Mouse (Mus musculus) retina, embryonic 14.5 days (tissue): ENCODE measurements around the gene Nagk.
"Not testable (repeated sequence)": the region's sequence is repeated elsewhere in the genome, so short reads cannot be mapped to it uniquely, and the experiment has no call there.

Experiments used
- DNase-seq: peaks from one replicate; pipeline ENCODE4 v3.0.0-alpha.2; 2015; ENCODE audit warnings: low spot score

The Nagk gene

GRCm38 (mm10) chr6:83815801-83816200 lies 21.0 kb downstream of the Nagk start:
- DNase-seq = no peak

- DNase-seq = no peak
Observed at GRCm38 (mm10) chr6:83818996-83819395, 24.2 kb downstream of the Nagk start.

- no peak for DNase-seq
Observed at GRCm38 (mm10) chr6:83820727-83821515, 26.1 kb downstream of the Nagk start.

- DNase-seq = no peak
Observed at GRCm38 (mm10) chr6:83821856-83822255, 27.1 kb downstream of the Nagk start.

- DNase-seq = peak; percentile 29
Observed at GRCm38 (mm10) chr6:83830941-83831605, 36.3 kb downstream of the Nagk start.

- peak; percentile 100 for DNase-seq
Observed at GRCm38 (mm10) chr6:83831606-83832123, 36.9 kb downstream of the Nagk start, which contains the start of gene Paip2b. Paip2b (minus strand) TSS chr6:83831741.

GRCm38 (mm10) chr6:83832393-83832792 lies 37.6 kb downstream of the Nagk start:
- not testable (repeated sequence) for DNase-seq

- no peak for DNase-seq
Observed at GRCm38 (mm10) chr6:83836826-83837225, 42.0 kb downstream of the Nagk start.

- no peak for DNase-seq
Observed at GRCm38 (mm10) chr6:83838046-83838445, 43.3 kb downstream of the Nagk start.

- DNase-seq = no peak
Observed at GRCm38 (mm10) chr6:83840086-83840485, 45.3 kb downstream of the Nagk start.

GRCm38 (mm10) chr6:83844913-83845312 lies 50.1 kb downstream of the Nagk start:
- DNase-seq = no peak

GRCm38 (mm10) chr6:83846141-83846540 lies 51.4 kb downstream of the Nagk start:
- DNase-seq = no peak

- DNase-seq = no peak
Observed at GRCm38 (mm10) chr6:83849446-83849845, 54.7 kb downstream of the Nagk start.
